Mouse (Mus musculus) lung, adult 2 months (tissue): ENCODE measurements at regions not wholly inside any gene's neighbourhood (a gene's known extent, or its start where the extent isn't known, plus 50 kb on each side); places are given as distances from the start of the nearest gene placed in this dataset.

Experiments
- CTCF ChIP-seq: fragments of 200-500 bp; IDR thresholded peaks from 2 replicates; pipeline ENCODE4 v1.5.1; 2011; ENCODE audit warnings: mild to moderate bottlenecking, low read length, control low read depth; ENCODE audit not compliant: insufficient read depth
- POLR2A ChIP-seq: fragments of 200-500 bp; IDR thresholded peaks from 2 replicates; pipeline ENCODE4 v1.6.1; 2011; ENCODE audit warnings: low read depth, mild to moderate bottlenecking, control low read depth, low read length, borderline replicate concordance; ENCODE audit errors: extremely low read depth

DNA sequence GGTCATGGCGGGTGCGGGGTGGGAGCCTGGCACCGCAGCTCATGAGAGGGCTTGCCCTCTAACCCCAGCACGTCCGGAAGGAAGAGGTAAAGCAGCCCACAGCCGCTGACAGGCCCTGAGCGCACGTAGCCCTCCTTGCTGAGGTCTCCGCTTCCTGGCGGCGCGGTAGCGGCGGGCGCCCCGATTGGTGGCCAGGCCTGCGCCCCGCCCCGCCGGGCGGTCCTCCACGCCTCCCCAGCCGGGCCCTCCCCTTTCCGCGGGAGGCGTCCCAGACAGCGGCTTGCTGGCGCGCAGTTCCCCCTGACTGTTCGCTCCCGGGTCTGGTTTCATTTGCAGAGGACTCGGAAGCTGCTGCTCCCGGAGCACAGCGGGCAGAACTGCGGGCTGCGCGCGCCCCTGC is 95.5 kb downstream of the 5730507C01Rik start:
- TF ChIP-seq CTCF (no peak), POLR2A (peak; percentile 50; the same call in 1 of the 2 replicates)
